Comparison of ENCODE assay signal across 8 mouse cellular contexts in genomic region chr4:32239749-32240131, GRCm38 (mm10). TPM values are rescaled to one million over a fixed set of nuclear protein-coding genes. Genes with fewer than 3 reads are reported as not detected.
DNase-seq lines count a peak whose midpoint lies in the region; ATAC-seq and TF ChIP-seq lines count a peak whose summit lies in the region.

No protein-coding gene starts in this region.

- TF ChIP-seq CTCF in lung, embryonic 14.5 days (IDR thresholded peaks at IDR 0.05; ENCODE audit: low read depth): peak; percentile 59
- no peak for TF ChIP-seq CTCF in thymus, adult 2 months (IDR thresholded peaks at IDR 0.05; ENCODE audit: borderline replicate concordance, control insufficient read depth, extremely low read depth, insufficient read depth, low read length, poor library complexity)

- peak; percentile 72 for DNase-seq in urinary bladder, postnatal 14 days (ENCODE audit: low spot score)
- no peak for DNase-seq in urinary bladder, postnatal 10 days (ENCODE audit: low spot score)
- peak; percentile 76 for DNase-seq in embryonic facial prominence, embryonic 10.5 days (ENCODE audit: low spot score)
- peak; percentile 84 for DNase-seq in lung, embryonic 14.5 days
- peak; percentile 74 for DNase-seq in thymus, adult 2 months

- peak overlapping the region; percentile 93 for H3K4me3 ChIP-seq in embryonic facial prominence, embryonic 10.5 days
- peak overlapping the region; percentile 84 for H3K4me3 ChIP-seq in heart, embryonic 12.5 days
- H3K4me3 ChIP-seq in kidney, embryonic 16.5 days (ENCODE audit: low read length): peak overlapping the region; percentile 88
- H3K4me3 ChIP-seq in lung, embryonic 14.5 days (ENCODE audit: low read depth, low read length): peak overlapping the region; percentile 83
- peak overlapping the region; percentile 93 for H3K4me3 ChIP-seq in neural tube, embryonic 15.5 days (replicated peaks)
- peak overlapping the region; percentile 96 for H3K4me3 ChIP-seq in thymus, adult 2 months (ENCODE audit: control insufficient read depth, insufficient read depth, low read length)

- no peaks in the 10 kb centered on the region for H3K9me3 ChIP-seq in embryonic facial prominence, embryonic 10.5 days
- H3K9me3 ChIP-seq in heart, embryonic 12.5 days (replicated peaks): no peaks in the 10 kb centered on the region
- no peaks in the 10 kb centered on the region for H3K9me3 ChIP-seq in kidney, embryonic 16.5 days (ENCODE audit: low read length)
- H3K9me3 ChIP-seq in lung, embryonic 14.5 days (ENCODE audit: low read depth, low read length): no peaks in the 10 kb centered on the region
- no peaks in the 10 kb centered on the region for H3K9me3 ChIP-seq in neural tube, embryonic 15.5 days (replicated peaks)

- peaks cover 5% of the 10 kb centered on the region for H3K36me3 ChIP-seq in embryonic facial prominence, embryonic 10.5 days (replicated peaks)
- no peaks in the 10 kb centered on the region for H3K36me3 ChIP-seq in heart, embryonic 12.5 days
- no peaks in the 10 kb centered on the region for H3K36me3 ChIP-seq in kidney, embryonic 16.5 days (ENCODE audit: insufficient read depth, low read length)
- no peaks in the 10 kb centered on the region for H3K36me3 ChIP-seq in lung, embryonic 14.5 days (ENCODE audit: insufficient read depth)
- H3K36me3 ChIP-seq in neural tube, embryonic 15.5 days: no peaks in the 10 kb centered on the region
- H3K36me3 ChIP-seq in thymus, adult 2 months (ENCODE audit: control insufficient read depth, insufficient read depth, low read length): no peaks in the 10 kb centered on the region

- H3K27me3 ChIP-seq in embryonic facial prominence, embryonic 10.5 days (replicated peaks; ENCODE audit: low read depth, poor library complexity, severe bottlenecking): peaks cover 14% of the 10 kb centered on the region
- no peaks in the 10 kb centered on the region for H3K27me3 ChIP-seq in heart, embryonic 12.5 days (replicated peaks)
- H3K27me3 ChIP-seq in kidney, embryonic 16.5 days (ENCODE audit: insufficient read depth, low read length): no peaks in the 10 kb centered on the region
- no peaks in the 10 kb centered on the region for H3K27me3 ChIP-seq in lung, embryonic 14.5 days (ENCODE audit: insufficient read depth, low read length)
- H3K27me3 ChIP-seq in neural tube, embryonic 15.5 days (replicated peaks): no peaks in the 10 kb centered on the region
- no peaks in the 10 kb centered on the region for H3K27me3 ChIP-seq in thymus, adult 2 months (ENCODE audit: control insufficient read depth, insufficient read depth, low read length)

- TF ChIP-seq POLR2A in thymus, adult 2 months (IDR thresholded peaks at IDR 0.05; ENCODE audit: control insufficient read depth, extremely low read depth, insufficient read depth, low read length, poor library complexity): no peak

- peak overlapping the region; percentile 84 for H3K4me2 ChIP-seq in heart, embryonic 12.5 days
- peak overlapping the region; percentile 90 for H3K4me2 ChIP-seq in kidney, embryonic 16.5 days (replicated peaks; ENCODE audit: low read depth, low read length)
- H3K4me2 ChIP-seq in lung, embryonic 14.5 days: peak overlapping the region; percentile 90
- H3K4me2 ChIP-seq in neural tube, embryonic 15.5 days: peak overlapping the region; percentile 86

- peaks cover 91% of the 10 kb centered on the region for H3K4me1 ChIP-seq in embryonic facial prominence, embryonic 10.5 days
- H3K4me1 ChIP-seq in heart, embryonic 12.5 days (replicated peaks): peaks cover 41% of the 10 kb centered on the region
- H3K4me1 ChIP-seq in kidney, embryonic 16.5 days (ENCODE audit: insufficient read depth, low read length): peaks cover 34% of the 10 kb centered on the region
- H3K4me1 ChIP-seq in lung, embryonic 14.5 days (ENCODE audit: insufficient read depth): peaks cover 18% of the 10 kb centered on the region
- peaks cover 51% of the 10 kb centered on the region for H3K4me1 ChIP-seq in neural tube, embryonic 15.5 days
- H3K4me1 ChIP-seq in thymus, adult 2 months (replicated peaks; ENCODE audit: control insufficient read depth, insufficient read depth, low read length): peaks cover 7% of the 10 kb centered on the region

- peak; percentile 73 for ATAC-seq in heart, embryonic 12.5 days (ENCODE audit: insufficient number of reproducible peaks, low FRiP score)
- ATAC-seq in kidney, embryonic 16.5 days (ENCODE audit: low FRiP score, low TSS enrichment): peak; percentile 57
- ATAC-seq in lung, embryonic 14.5 days (ENCODE audit: insufficient read depth): peak; percentile 51
- peak; percentile 55 for ATAC-seq in neural tube, embryonic 15.5 days (ENCODE audit: low FRiP score)

- under 1% methylated on average over 26 of the region's 26 CpGs for WGBS in embryonic facial prominence, embryonic 10.5 days
- WGBS in heart, embryonic 12.5 days: 0% methylated on average over 26 of the region's 26 CpGs
- WGBS in kidney, embryonic 16.5 days: under 1% methylated on average over 26 of the region's 26 CpGs
- under 1% methylated on average over 26 of the region's 26 CpGs for WGBS in lung, embryonic 14.5 days
- WGBS in neural tube, embryonic 15.5 days: under 1% methylated on average over 26 of the region's 26 CpGs
- under 1% methylated on average over 26 of the region's 26 CpGs for WGBS in thymus, adult 2 months

- peak overlapping the region; percentile 98 for H3K27ac ChIP-seq in embryonic facial prominence, embryonic 10.5 days (replicated peaks)
- peak overlapping the region; percentile 93 for H3K27ac ChIP-seq in heart, embryonic 12.5 days (ENCODE audit: poor library complexity, severe bottlenecking)
- H3K27ac ChIP-seq in kidney, embryonic 16.5 days (ENCODE audit: low read length): peak overlapping the region; percentile 96
- H3K27ac ChIP-seq in lung, embryonic 14.5 days (ENCODE audit: low read depth): peak overlapping the region; percentile 98
- peak overlapping the region; percentile 99 for H3K27ac ChIP-seq in neural tube, embryonic 15.5 days (replicated peaks)
- H3K27ac ChIP-seq in thymus, adult 2 months (ENCODE audit: control insufficient read depth, insufficient read depth, low read length): peak overlapping the region; percentile 47; the same call in 1 of the 2 replicates

- peak overlapping the region; percentile 88 for H3K9ac ChIP-seq in heart, embryonic 12.5 days
- peak overlapping the region; percentile 91 for H3K9ac ChIP-seq in kidney, embryonic 16.5 days (replicated peaks; ENCODE audit: low read length)
- H3K9ac ChIP-seq in lung, embryonic 14.5 days: peak overlapping the region; percentile 89
- peak overlapping the region; percentile 95 for H3K9ac ChIP-seq in neural tube, embryonic 15.5 days (replicated peaks)

RNA-seq across cellular contexts. Expression of gene Bach2, which starts 1.1 kb away (rescaled TPM):
- polyA plus RNA-seq in embryonic facial prominence, embryonic 10.5 days (2016; fragmentation: Nextera tagmentation; extraction: Ambion mirVana): 12.2 and 12.4 TPM in 2 replicates
- 7.0 and 8.6 TPM in 2 replicates for polyA plus RNA-seq in heart, embryonic 12.5 days (2016; fragmentation: Nextera tagmentation; extraction: Ambion mirVana)
- 7.9 and 9.8 TPM in 2 replicates for polyA plus RNA-seq in kidney, embryonic 16.5 days (2015; fragmentation: Nextera tagmentation; extraction: Ambion mirVana)
- polyA plus RNA-seq in lung, embryonic 14.5 days (2014; fragmentation: Nextera tagmentation; extraction: Ambion mirVana): 12.8 and 16.1 TPM in 2 replicates
- polyA plus RNA-seq in neural tube, embryonic 15.5 days (2015; fragmentation: Nextera tagmentation; extraction: Ambion mirVana): 19.0 and 24.3 TPM in 2 replicates
- 9.4 and 10.5 TPM in 2 replicates for polyA plus RNA-seq in thymus, adult 2 months (2012; rRNA removed)

Comparison
In these comparisons a context has a peak if more than half of its experiments do, and no peak if none do; other contexts are left out.
1. H3K27ac ChIP-seq: peak in every context shown above with its lines; median percentile 99 in neural tube, embryonic 15.5 days; 98 in embryonic facial prominence, embryonic 10.5 days; 98 in lung, embryonic 14.5 days; 96 in kidney, embryonic 16.5 days; 93 in heart, embryonic 12.5 days; 47 in thymus, adult 2 months.